Mouse (Mus musculus) C2C12 (cell line): ENCODE data around the gene Arhgdib. TPM values are rescaled to one million over a fixed set of nuclear protein-coding genes. Genes with fewer than 3 reads are reported as not detected.
A peak's percentile ranks its signal among the peaks of the same experiment; 100 is the strongest.
"Not testable (repeated sequence)": the region's sequence is repeated elsewhere in the genome, so short reads cannot be mapped to it uniquely, and the experiment has no call there.

Experiments used
- H3K27me3 ChIP-seq: one replicate; pipeline ENCODE4 v1.6.1; 2011; ENCODE audit not compliant: control insufficient read depth, insufficient read depth, insufficient read length
- H3K36me3 ChIP-seq: one replicate; pipeline ENCODE4 v1.6.1; 2011; ENCODE audit not compliant: control insufficient read depth, insufficient read depth
- H3K4me3 ChIP-seq: one replicate; pipeline ENCODE4 v1.5.1; 2011; ENCODE audit warnings: mild to moderate bottlenecking, control low read depth; ENCODE audit not compliant: poor library complexity, insufficient read depth, severe bottlenecking
- H3K79me2 ChIP-seq: one replicate; pipeline ENCODE4 v1.6.1; 2011; ENCODE audit not compliant: control insufficient read depth, insufficient read depth
- H3K79me3 ChIP-seq: one replicate; pipeline ENCODE4 v1.6.1; 2011; ENCODE audit warnings: low read depth, control low read depth
- H3ac ChIP-seq: one replicate; pipeline ENCODE3; 2011; ENCODE audit warnings: low read depth; ENCODE audit not compliant: control insufficient read depth, insufficient read length
- CEBPB ChIP-seq: IDR thresholded peaks from one replicate; pipeline ENCODE4 v1.6.1; 2011; ENCODE audit warnings: low read depth, mild to moderate bottlenecking, control low read depth, moderate library complexity
- CTCF ChIP-seq: IDR thresholded peaks from one replicate; pipeline ENCODE4 v1.5.1; 2011; ENCODE audit not compliant: control insufficient read depth, insufficient read depth, insufficient read length
- FOSL1 ChIP-seq: IDR thresholded peaks from one replicate; pipeline ENCODE4 v1.8.0; 2011; ENCODE audit warnings: mild to moderate bottlenecking, low read length; ENCODE audit not compliant: poor library complexity, insufficient read depth, severe bottlenecking
- MAX ChIP-seq: IDR thresholded peaks from one replicate; pipeline ENCODE4 v1.6.1; 2011; ENCODE audit warnings: mild to moderate bottlenecking, control low read depth
- MYOD1 ChIP-seq: IDR thresholded peaks from one replicate; pipeline ENCODE4 v1.6.1; 2011; ENCODE audit warnings: low read depth; ENCODE audit not compliant: control insufficient read depth, insufficient read length
- MYOG ChIP-seq: IDR thresholded peaks from one replicate; pipeline ENCODE4 v1.6.1; 2011; ENCODE audit not compliant: control insufficient read depth, insufficient read length; ENCODE audit errors: extremely low read depth
- USF1 ChIP-seq: IDR thresholded peaks from one replicate; pipeline ENCODE4 v1.6.1; 2011; ENCODE audit warnings: low read depth, mild to moderate bottlenecking, control low read depth, moderate library complexity
- polyA plus RNA-seq: library from polyadenylated mRNA; unstranded; fragments of >200 nt; fragmentation: generic; extraction: Trizol; gene quantifications from one replicate; pipeline ENCODE4 v1.2.1, GENCODE M21; 2012; ENCODE audit warnings: missing spikeins

The Arhgdib gene
- polyA plus RNA-seq, 1 experiment: 101 TPM

- TF ChIP-seq MYOD1 (no peak), CEBPB (no peak), MAX (no peak), CTCF (no peak)
- no peaks in the 10 kb centered on the region for H3K79me2 ChIP-seq
- no peaks in the 10 kb centered on the region for H3K27me3 ChIP-seq
- no peak overlapping the region for H3K4me3 ChIP-seq
- no peaks in the 10 kb centered on the region for H3K79me3 ChIP-seq
- H3K36me3 ChIP-seq: no peaks in the 10 kb centered on the region
- no peak overlapping the region for H3ac ChIP-seq
Measured at GRCm38 (mm10) chr6:136889067-136889466, 52.6 kb downstream of the Arhgdib start.

DNA sequence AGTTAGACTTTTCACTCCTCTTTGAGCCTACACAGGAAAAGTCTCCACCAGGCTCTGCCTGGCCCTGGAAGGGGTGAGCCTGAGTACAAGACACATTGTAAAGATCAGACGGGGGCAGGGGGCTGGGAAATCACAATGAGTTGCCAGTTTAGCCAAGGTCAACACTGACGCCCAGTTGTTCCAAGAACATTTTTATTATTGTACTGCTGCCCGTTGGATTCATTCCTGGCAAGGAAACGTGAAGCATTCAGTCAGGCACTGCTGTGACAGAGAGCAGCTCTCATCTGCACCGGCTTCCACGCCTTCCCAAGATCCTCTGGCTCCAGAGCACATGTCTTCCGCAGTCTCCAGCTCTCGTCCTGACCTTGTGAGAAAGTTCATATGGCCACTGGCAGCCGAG, 53.8 kb downstream of the Arhgdib start:
- no peak for TF ChIP-seq CTCF
- TF ChIP-seq MAX: no peak
- no peak for TF ChIP-seq USF1
- TF ChIP-seq MYOG: no peak
- no peak for TF ChIP-seq MYOD1
- TF ChIP-seq FOSL1: no peak
- TF ChIP-seq CEBPB: no peak
- Histone ChIP-seq H3K79me2 (no peaks in the 10 kb centered on the region), H3K36me3 (no peaks in the 10 kb centered on the region), H3K4me3 (no peak overlapping the region), H3ac (no peak overlapping the region), H3K27me3 (no peaks in the 10 kb centered on the region), H3K79me3 (no peaks in the 10 kb centered on the region)

GRCm38 (mm10) chr6:136884766-136885165, 56.9 kb downstream of the Arhgdib start:
- H3K36me3 ChIP-seq, H3K4me3 ChIP-seq, H3K79me2 ChIP-seq, H3K79me3 ChIP-seq, H3ac ChIP-seq, H3K27me3 ChIP-seq: not testable (repeated sequence)

DNA sequence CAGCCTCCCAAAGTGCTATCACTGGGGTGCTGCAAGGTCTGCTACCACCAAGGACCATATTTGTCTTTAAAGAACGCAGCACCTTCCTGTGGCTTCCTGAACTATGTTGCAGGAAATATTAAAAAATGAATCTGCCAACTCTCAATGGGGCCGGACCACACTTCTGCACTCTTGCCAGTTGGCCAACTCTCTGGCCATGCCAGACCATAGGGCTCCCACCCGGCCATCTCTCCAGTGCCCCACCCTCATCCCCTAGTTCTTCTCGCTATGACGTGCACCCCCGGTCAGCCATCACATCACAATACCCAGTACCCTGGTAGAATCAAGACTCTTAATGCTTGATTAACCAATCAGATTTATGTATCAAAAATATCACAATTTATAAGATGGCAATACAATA, 57.7 kb downstream of the Arhgdib start:
- Histone ChIP-seq H3K4me3 (no peak overlapping the region), H3K79me3 (no peaks in the 10 kb centered on the region), H3K79me2 (no peaks in the 10 kb centered on the region), H3K27me3 (no peaks in the 10 kb centered on the region), H3ac (no peak overlapping the region), H3K36me3 (no peaks in the 10 kb centered on the region)
- TF ChIP-seq MYOG: no peak
- no peak for TF ChIP-seq CEBPB
- no peak for TF ChIP-seq CTCF
- no peak for TF ChIP-seq MAX
- TF ChIP-seq USF1: no peak
- no peak for TF ChIP-seq FOSL1
- TF ChIP-seq MYOD1: no peak

- Histone ChIP-seq H3K4me3 (no peak overlapping the region), H3K36me3 (no peaks in the 10 kb centered on the region), H3K79me3 (no peaks in the 10 kb centered on the region), H3K79me2 (no peaks in the 10 kb centered on the region), H3ac (no peak overlapping the region), H3K27me3 (no peaks in the 10 kb centered on the region)
- TF ChIP-seq CTCF: no peak
- TF ChIP-seq FOSL1: no peak
- TF ChIP-seq USF1: no peak
- no peak for TF ChIP-seq MYOD1
- TF ChIP-seq CEBPB: no peak
- no peak for TF ChIP-seq MYOG
- no peak for TF ChIP-seq MAX
Measured at GRCm38 (mm10) chr6:136883431-136883915, 58.2 kb downstream of the Arhgdib start.

DNA sequence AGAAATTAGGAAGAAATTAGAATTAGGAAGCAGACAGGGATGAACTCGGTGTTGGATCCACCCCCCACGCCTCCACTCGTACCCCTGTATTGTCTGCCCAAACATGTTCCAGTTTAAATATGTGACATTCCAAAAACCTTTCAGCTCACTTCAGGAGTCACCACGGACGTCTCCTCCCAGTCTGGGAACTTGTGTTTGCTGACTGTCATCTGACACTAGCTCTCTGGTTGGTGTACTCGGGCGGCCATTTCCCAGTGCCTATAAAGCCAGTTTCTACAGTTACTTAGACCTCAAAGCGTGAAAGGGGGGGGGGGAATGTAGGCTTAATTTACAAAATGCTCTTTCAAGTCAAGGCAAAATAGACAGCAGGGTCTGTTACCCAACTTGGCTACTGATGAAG, 60.0 kb downstream of the Arhgdib start:
- TF ChIP-seq CEBPB: no peak
- H3K27me3 ChIP-seq: no peaks in the 10 kb centered on the region
- H3K4me3 ChIP-seq: no peak overlapping the region
- no peaks in the 10 kb centered on the region for H3K79me2 ChIP-seq
- no peak overlapping the region for H3ac ChIP-seq
- no peaks in the 10 kb centered on the region for H3K36me3 ChIP-seq
- H3K79me3 ChIP-seq: no peaks in the 10 kb centered on the region

GRCm38 (mm10) chr6:136875670-136876069, 66.0 kb downstream of the Arhgdib start, which contains the start of gene Mgp:
Mgp (minus strand) TSS chr6:136875823.
- no peak within 1 kb of the TSS for H3K4me3 ChIP-seq
- no peaks in the 10 kb centered on the region for H3K27me3 ChIP-seq
- no peaks in the 10 kb centered on the region for H3K79me3 ChIP-seq
- H3K36me3 ChIP-seq: no peaks in the 10 kb centered on the region
- H3ac ChIP-seq: peak within 1 kb of the TSS; percentile 9
- no peak for TF ChIP-seq CTCF
- H3K79me2 ChIP-seq: no peaks in the 10 kb centered on the region
